Mouse (Mus musculus): Measurements from ENCODE around the gene Sfxn5. TPM values are rescaled to one million over a fixed set of nuclear protein-coding genes. Genes with fewer than 3 reads are reported as not detected.

The Sfxn5 gene
- polyA plus RNA-seq, 1 experiment from 2014 or later: 5.6 TPM

GRCm38 (mm10) chr6:85222551-85222950, 110.7 kb downstream of the Sfxn5 start:
- ATAC-seq (replicated peaks; ENCODE audit: insufficient number of reproducible peaks, low FRiP score, low TSS enrichment): no peak
- Histone ChIP-seq H3K36me3 (ENCODE audit: control insufficient read depth, insufficient read depth, low read length) (no peaks in the 10 kb centered on the region), H3K27me3 (ENCODE audit: control insufficient read depth, insufficient read depth, low read length) (no peaks in the 10 kb centered on the region; the same call in 1 of the 2 replicates), H3K4me1 (ENCODE audit: control insufficient read depth, insufficient read depth, low read length) (peaks cover 3% of the 10 kb centered on the region; the same call in 1 of the 2 replicates), H3K9ac (ENCODE audit: low read depth, low read length) (no peak overlapping the region), H3K9me3 (replicated peaks; ENCODE audit: control insufficient read depth, low read length) (no peaks in the 10 kb centered on the region), H3K4me2 (no peak overlapping the region), H3K27ac (ENCODE audit: low read depth, low read length) (no peak overlapping the region), H3K4me3 (ENCODE audit: low read depth, low read length) (no peak overlapping the region)
- 70% methylated on average over 10 of the region's 10 CpGs for WGBS (ENCODE audit: insufficient replicate concordance)

- peaks cover 3% of the 10 kb centered on the region; the same call in 1 of the 2 replicates for H3K4me1 ChIP-seq (ENCODE audit: control insufficient read depth, insufficient read depth, low read length)
- no peak overlapping the region for H3K4me3 ChIP-seq (ENCODE audit: low read depth, low read length)
- H3K9me3 ChIP-seq (replicated peaks; ENCODE audit: control insufficient read depth, low read length): no peaks in the 10 kb centered on the region
- H3K27ac ChIP-seq (ENCODE audit: low read depth, low read length): no peak overlapping the region
- no peak for ATAC-seq (replicated peaks; ENCODE audit: insufficient number of reproducible peaks, low FRiP score, low TSS enrichment)
- WGBS (ENCODE audit: insufficient replicate concordance): 42% methylated on average over 4 of the region's 4 CpGs
- no peaks in the 10 kb centered on the region; the same call in 1 of the 2 replicates for H3K27me3 ChIP-seq (ENCODE audit: control insufficient read depth, insufficient read depth, low read length)
- H3K4me2 ChIP-seq: no peak overlapping the region
- H3K36me3 ChIP-seq (ENCODE audit: control insufficient read depth, insufficient read depth, low read length): no peaks in the 10 kb centered on the region
- H3K9ac ChIP-seq (ENCODE audit: low read depth, low read length): no peak overlapping the region
These were observed 112.3 kb downstream of the Sfxn5 start for GRCm38 (mm10) chr6:85220917-85221316.

GRCm38 (mm10) chr6:85219706-85220105, 113.5 kb downstream of the Sfxn5 start:
- Histone ChIP-seq H3K4me2 (no peak overlapping the region), H3K9ac (ENCODE audit: low read depth, low read length) (no peak overlapping the region), H3K36me3 (ENCODE audit: control insufficient read depth, insufficient read depth, low read length) (no peaks in the 10 kb centered on the region), H3K9me3 (replicated peaks; ENCODE audit: control insufficient read depth, low read length) (no peaks in the 10 kb centered on the region), H3K27me3 (ENCODE audit: control insufficient read depth, insufficient read depth, low read length) (no peaks in the 10 kb centered on the region; the same call in 1 of the 2 replicates), H3K4me1 (ENCODE audit: control insufficient read depth, insufficient read depth, low read length) (peaks cover 6% of the 10 kb centered on the region; the same call in 1 of the 2 replicates), H3K4me3 (ENCODE audit: low read depth, low read length) (no peak overlapping the region), H3K27ac (ENCODE audit: low read depth, low read length) (no peak overlapping the region)
- ATAC-seq (replicated peaks; ENCODE audit: insufficient number of reproducible peaks, low FRiP score, low TSS enrichment): no peak
- WGBS (ENCODE audit: insufficient replicate concordance): 90% methylated on average over 11 of the region's 11 CpGs

- H3K4me1 ChIP-seq (ENCODE audit: control insufficient read depth, insufficient read depth, low read length): peaks cover 6% of the 10 kb centered on the region; the same call in 1 of the 2 replicates
- no peak overlapping the region for H3K27ac ChIP-seq (ENCODE audit: low read depth, low read length)
- H3K9ac ChIP-seq (ENCODE audit: low read depth, low read length): no peak overlapping the region
- WGBS (ENCODE audit: insufficient replicate concordance): 49% methylated on average over 5 of the region's 5 CpGs
- no peaks in the 10 kb centered on the region for H3K9me3 ChIP-seq (replicated peaks; ENCODE audit: control insufficient read depth, low read length)
- H3K27me3 ChIP-seq (ENCODE audit: control insufficient read depth, insufficient read depth, low read length): no peaks in the 10 kb centered on the region
- no peak overlapping the region for H3K4me2 ChIP-seq
- no peak overlapping the region for H3K4me3 ChIP-seq (ENCODE audit: low read depth, low read length)
- no peaks in the 10 kb centered on the region for H3K36me3 ChIP-seq (ENCODE audit: control insufficient read depth, insufficient read depth, low read length)
- no peak for ATAC-seq (replicated peaks; ENCODE audit: insufficient number of reproducible peaks, low FRiP score, low TSS enrichment)
These were observed 114.4 kb downstream of the Sfxn5 start for GRCm38 (mm10) chr6:85218684-85219445.

GRCm38 (mm10) chr6:85218251-85218650, 115.0 kb downstream of the Sfxn5 start:
- H3K4me1 ChIP-seq (ENCODE audit: control insufficient read depth, insufficient read depth, low read length): peaks cover 6% of the 10 kb centered on the region; the same call in 1 of the 2 replicates
- no peaks in the 10 kb centered on the region for H3K9me3 ChIP-seq (replicated peaks; ENCODE audit: control insufficient read depth, low read length)
- H3K27ac ChIP-seq (ENCODE audit: low read depth, low read length): no peak overlapping the region
- 73% methylated on average over 4 of the region's 4 CpGs for WGBS (ENCODE audit: insufficient replicate concordance)
- H3K27me3 ChIP-seq (ENCODE audit: control insufficient read depth, insufficient read depth, low read length): no peaks in the 10 kb centered on the region
- no peaks in the 10 kb centered on the region for H3K36me3 ChIP-seq (ENCODE audit: control insufficient read depth, insufficient read depth, low read length)
- H3K4me2 ChIP-seq: no peak overlapping the region
- ATAC-seq (replicated peaks; ENCODE audit: insufficient number of reproducible peaks, low FRiP score, low TSS enrichment): no peak
- no peak overlapping the region for H3K9ac ChIP-seq (ENCODE audit: low read depth, low read length)
- no peak overlapping the region for H3K4me3 ChIP-seq (ENCODE audit: low read depth, low read length)

- no peak overlapping the region for H3K27ac ChIP-seq (ENCODE audit: low read depth, low read length)
- H3K4me1 ChIP-seq (ENCODE audit: control insufficient read depth, insufficient read depth, low read length): peaks cover 7% of the 10 kb centered on the region
- no peaks in the 10 kb centered on the region for H3K36me3 ChIP-seq (ENCODE audit: control insufficient read depth, insufficient read depth, low read length)
- 21% methylated on average over 1 of the region's 1 CpGs for WGBS (ENCODE audit: insufficient replicate concordance)
- H3K4me2 ChIP-seq: no peak overlapping the region
- ATAC-seq (replicated peaks; ENCODE audit: insufficient number of reproducible peaks, low FRiP score, low TSS enrichment): no peak
- H3K4me3 ChIP-seq (ENCODE audit: low read depth, low read length): no peak overlapping the region
- H3K9ac ChIP-seq (ENCODE audit: low read depth, low read length): no peak overlapping the region
- H3K27me3 ChIP-seq (ENCODE audit: control insufficient read depth, insufficient read depth, low read length): peaks cover 19% of the 10 kb centered on the region
- H3K9me3 ChIP-seq (replicated peaks; ENCODE audit: control insufficient read depth, low read length): no peaks in the 10 kb centered on the region
These were observed 122.5 kb downstream of the Sfxn5 start for GRCm38 (mm10) chr6:85210686-85211085.

GRCm38 (mm10) chr6:85209226-85209967, 123.8 kb downstream of the Sfxn5 start:
- 75% methylated on average over 9 of the region's 9 CpGs for whole genome bisulfite sequencing (ENCODE audit: insufficient replicate concordance)
- H3K27ac ChIP-seq (ENCODE audit: low read depth, low read length): no peak overlapping the region
- no peak overlapping the region for H3K9ac ChIP-seq (ENCODE audit: low read depth, low read length)
- H3K27me3 ChIP-seq (ENCODE audit: control insufficient read depth, insufficient read depth, low read length): peaks cover 30% of the 10 kb centered on the region
- H3K36me3 ChIP-seq (ENCODE audit: control insufficient read depth, insufficient read depth, low read length): no peaks in the 10 kb centered on the region
- H3K4me2 ChIP-seq: no peak overlapping the region
- no peak for ATAC-seq (replicated peaks; ENCODE audit: insufficient number of reproducible peaks, low FRiP score, low TSS enrichment)
- H3K4me1 ChIP-seq (ENCODE audit: control insufficient read depth, insufficient read depth, low read length): peaks cover 5% of the 10 kb centered on the region; the same call in 1 of the 2 replicates
- H3K9me3 ChIP-seq (replicated peaks; ENCODE audit: control insufficient read depth, low read length): no peaks in the 10 kb centered on the region
- no peak overlapping the region for H3K4me3 ChIP-seq (ENCODE audit: low read depth, low read length)

- Histone ChIP-seq H3K36me3 (ENCODE audit: control insufficient read depth, insufficient read depth, low read length) (no peaks in the 10 kb centered on the region), H3K27me3 (ENCODE audit: control insufficient read depth, insufficient read depth, low read length) (peaks cover 42% of the 10 kb centered on the region), H3K27ac (ENCODE audit: low read depth, low read length) (no peak overlapping the region), H3K4me3 (ENCODE audit: low read depth, low read length) (no peak overlapping the region), H3K9me3 (replicated peaks; ENCODE audit: control insufficient read depth, low read length) (no peaks in the 10 kb centered on the region), H3K4me1 (ENCODE audit: control insufficient read depth, insufficient read depth, low read length) (peaks cover 5% of the 10 kb centered on the region; the same call in 1 of the 2 replicates), H3K9ac (ENCODE audit: low read depth, low read length) (no peak overlapping the region), H3K4me2 (no peak overlapping the region)
- WGBS (ENCODE audit: insufficient replicate concordance): 62% methylated on average over 5 of the region's 5 CpGs
- no peak for ATAC-seq (replicated peaks; ENCODE audit: insufficient number of reproducible peaks, low FRiP score, low TSS enrichment)
These were observed 125.9 kb downstream of the Sfxn5 start for GRCm38 (mm10) chr6:85207345-85207744.

All from heart, embryonic 11.5 days (tissue).